Mouse (Mus musculus) kidney, embryonic 15.5 days (tissue): ENCODE data around the gene Jph2. TPM values are rescaled to one million over a fixed set of nuclear protein-coding genes. Genes with fewer than 3 reads are reported as not detected.

Experiments used
- ATAC-seq: fragments of 200-750 bp; cut with Nextera tagmentation; replicated peaks from 2 replicates; pipeline ENCODE4 v1.8.0; 2017; ENCODE audit warnings: moderate TSS enrichment; ENCODE audit not compliant: low FRiP score
- H3K27ac ChIP-seq: fragments of 300-500 bp; sonication (generic); 2 replicates; pipeline ENCODE4 v1.5.1; 2015; ENCODE audit warnings: mild to moderate bottlenecking, inconsistent platforms
- H3K27me3 ChIP-seq: fragments of 300-500 bp; sonication (generic); 2 replicates; pipeline ENCODE4 v1.6.1; 2015; ENCODE audit warnings: inconsistent platforms
- H3K36me3 ChIP-seq: fragments of 300-500 bp; sonication (generic); 2 replicates; pipeline ENCODE4 v1.6.1; 2015; ENCODE audit warnings: inconsistent platforms
- H3K4me1 ChIP-seq: fragments of 300-500 bp; sonication (generic); 2 replicates; pipeline ENCODE4 v1.6.1; 2015; ENCODE audit warnings: inconsistent platforms
- H3K4me2 ChIP-seq: fragments of 300-500 bp; sonication (generic); 2 replicates; pipeline ENCODE4 v1.6.1; 2015; ENCODE audit warnings: moderate library complexity, mild to moderate bottlenecking, inconsistent platforms
- H3K4me3 ChIP-seq: fragments of 300-500 bp; sonication (generic); replicated peaks from 2 replicates; pipeline ENCODE4 v1.5.1; 2015; ENCODE audit warnings: mild to moderate bottlenecking, inconsistent platforms
- H3K9ac ChIP-seq: fragments of 300-500 bp; sonication (generic); 2 replicates; pipeline ENCODE4 v1.6.1; 2015; ENCODE audit warnings: mild to moderate bottlenecking, inconsistent platforms
- H3K9me3 ChIP-seq: fragments of 300-500 bp; sonication (generic); replicated peaks from 2 replicates; pipeline ENCODE4 v1.6.1; 2016; ENCODE audit warnings: inconsistent platforms
- WGBS: fragments of 180-500 bp; shearing (Covaris S2); methylation state at CpG from one replicate; pipeline ENCODE4 v1.1.7; 2015; ENCODE audit warnings: mixed read lengths; 5-methylcytosine and 5-hydroxymethylcytosine counted together
- polyA plus RNA-seq: library from polyadenylated mRNA; unstranded; fragments of >200 nt; fragmentation: Nextera tagmentation; extraction: Ambion mirVana; gene quantifications from 2 replicates; pipeline ENCODE4 v1.2.1, GENCODE M21; 2015

The Jph2 gene
- polyA plus RNA-seq, 1 experiment from 2014 or later: 4.2 TPM

DNA sequence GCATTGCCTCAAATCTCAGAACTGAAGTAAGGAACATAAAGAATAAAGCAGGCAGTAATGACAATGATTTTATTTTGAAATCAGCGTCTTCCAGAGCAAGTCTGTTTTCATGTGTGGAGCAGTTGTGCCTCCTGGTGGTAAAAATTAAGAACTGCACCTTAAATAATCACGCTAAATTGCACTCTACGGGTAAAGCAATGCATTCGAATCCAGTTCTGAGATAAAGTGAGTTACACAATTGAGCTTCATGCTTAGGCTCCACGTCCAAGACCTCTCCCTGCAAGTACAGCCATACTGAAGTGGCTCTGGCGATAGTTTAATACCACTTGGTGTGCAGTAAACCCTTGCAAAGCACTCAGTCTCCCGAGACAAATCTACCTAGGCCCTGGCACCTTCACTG is 67.1 kb downstream of the Jph2 start:
- Histone ChIP-seq H3K27ac (no peak overlapping the region), H3K9me3 (no peaks in the 10 kb centered on the region), H3K9ac (no peak overlapping the region), H3K27me3 (peaks cover 38% of the 10 kb centered on the region), H3K36me3 (no peaks in the 10 kb centered on the region), H3K4me2 (no peak overlapping the region), H3K4me1 (no peaks in the 10 kb centered on the region), H3K4me3 (no peak overlapping the region)
- 26% methylated on average over 7 of the region's 7 CpGs for WGBS
- ATAC-seq: no peak

DNA sequence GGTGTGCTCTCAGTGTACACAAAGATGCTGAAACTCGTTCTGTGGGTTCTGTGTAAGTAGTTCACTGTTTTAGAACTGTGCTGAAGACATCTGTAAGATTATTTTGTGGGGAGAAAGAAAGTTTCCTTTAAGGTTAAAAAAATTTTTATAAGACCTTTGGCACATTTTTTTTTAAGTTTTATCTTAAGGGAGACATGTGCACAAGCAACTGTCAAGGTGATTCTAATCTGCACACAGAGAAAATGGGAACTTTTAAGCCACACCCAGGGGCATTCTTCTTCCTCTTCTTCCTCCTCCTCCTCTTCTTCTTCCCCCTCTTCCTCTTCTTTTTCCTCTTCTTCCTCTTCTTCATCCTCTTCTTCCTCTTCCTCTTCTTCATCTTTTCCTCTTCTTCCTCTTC is 74.6 kb downstream of the Jph2 start:
- 35% methylated on average over 1 of the region's 1 CpGs for WGBS
- H3K36me3 ChIP-seq: no peaks in the 10 kb centered on the region
- H3K9ac ChIP-seq: no peak overlapping the region
- H3K27me3 ChIP-seq: peaks cover 57% of the 10 kb centered on the region
- no peak overlapping the region for H3K4me2 ChIP-seq
- H3K27ac ChIP-seq: no peak overlapping the region
- H3K4me1 ChIP-seq: no peaks in the 10 kb centered on the region
- H3K9me3 ChIP-seq: no peaks in the 10 kb centered on the region
- H3K4me3 ChIP-seq: no peak overlapping the region
- no peak for ATAC-seq

DNA sequence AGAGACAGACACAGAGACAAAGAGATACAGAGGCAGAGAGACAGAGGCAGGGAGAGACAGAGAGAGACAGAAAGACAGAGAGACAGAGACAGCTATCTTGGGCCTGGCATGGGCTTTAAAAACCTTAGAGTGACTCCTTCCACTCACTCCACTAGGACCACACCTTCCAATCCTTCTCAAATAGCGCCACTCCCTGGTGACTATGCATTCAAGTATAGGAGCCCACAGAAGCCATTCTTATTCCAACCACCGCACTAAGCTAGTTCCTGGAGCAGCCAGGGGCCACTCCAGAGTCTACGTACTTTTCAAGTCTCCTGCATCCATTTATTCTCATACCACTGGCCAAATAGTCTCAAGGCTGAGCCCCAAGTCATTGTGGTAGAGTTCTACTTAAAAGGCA is 79.0 kb downstream of the Jph2 start:
- H3K4me2 ChIP-seq: no peak overlapping the region
- no peak overlapping the region for H3K4me3 ChIP-seq
- WGBS: 87% methylated on average over 3 of the region's 3 CpGs
- no peak for ATAC-seq
- H3K9ac ChIP-seq: no peak overlapping the region
- H3K4me1 ChIP-seq: no peaks in the 10 kb centered on the region
- peaks cover 31% of the 10 kb centered on the region for H3K27me3 ChIP-seq
- H3K27ac ChIP-seq: no peak overlapping the region
- no peaks in the 10 kb centered on the region for H3K9me3 ChIP-seq
- no peaks in the 10 kb centered on the region for H3K36me3 ChIP-seq

DNA sequence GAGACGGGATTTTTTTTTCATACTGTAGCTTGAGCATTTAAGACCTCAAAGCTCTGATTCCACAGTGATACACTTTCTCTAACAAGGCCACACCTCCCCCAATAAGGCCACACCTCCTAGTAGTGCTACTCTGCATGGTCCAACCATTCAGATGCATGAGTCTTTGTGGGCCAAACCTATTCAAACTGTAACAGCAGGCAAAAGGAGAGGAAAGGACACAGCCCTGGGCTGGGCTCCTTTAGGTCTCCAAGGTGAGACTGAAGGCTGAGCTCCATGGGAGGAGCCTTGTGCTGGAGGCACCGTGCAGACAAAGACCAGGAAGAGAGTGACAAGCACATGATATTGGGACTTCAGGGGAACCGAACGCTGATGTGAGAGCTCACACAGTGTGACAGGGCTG is 80.5 kb downstream of the Jph2 start:
- Histone ChIP-seq H3K4me2 (no peak overlapping the region), H3K27ac (no peak overlapping the region), H3K9ac (no peak overlapping the region), H3K36me3 (no peaks in the 10 kb centered on the region), H3K4me1 (no peaks in the 10 kb centered on the region), H3K9me3 (no peaks in the 10 kb centered on the region), H3K27me3 (peaks cover 20% of the 10 kb centered on the region), H3K4me3 (no peak overlapping the region)
- 79% methylated on average over 4 of the region's 4 CpGs for WGBS
- ATAC-seq: no peak

DNA sequence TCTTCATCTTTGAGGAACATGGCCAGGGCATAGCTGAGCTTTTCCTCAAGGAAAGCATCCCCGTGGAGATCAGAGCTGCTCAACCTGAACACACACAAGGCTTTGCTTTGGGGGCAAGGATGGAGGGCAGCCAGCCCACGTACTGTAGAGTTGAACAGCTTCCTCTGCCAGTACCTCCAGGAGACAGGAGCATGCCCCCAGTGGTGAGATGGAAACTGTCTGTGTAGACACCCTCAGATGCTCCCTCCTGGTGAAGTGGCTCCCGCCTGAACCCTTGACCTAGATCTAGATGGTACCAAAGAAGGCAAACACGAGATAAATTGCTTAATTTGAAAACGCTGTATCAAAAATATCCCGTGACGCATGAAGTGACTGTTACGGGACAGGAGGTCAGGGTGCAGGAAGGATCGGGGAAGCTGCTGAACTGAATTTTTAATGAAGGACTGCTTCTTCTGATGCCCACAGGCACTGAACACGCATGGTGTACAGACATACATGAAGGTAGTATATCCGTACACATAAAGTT is 87.6 kb downstream of the Jph2 start:
- no peak overlapping the region for H3K9ac ChIP-seq
- H3K27ac ChIP-seq: no peak overlapping the region
- no peaks in the 10 kb centered on the region for H3K9me3 ChIP-seq
- ATAC-seq: no peak
- H3K36me3 ChIP-seq: no peaks in the 10 kb centered on the region
- no peak overlapping the region for H3K4me3 ChIP-seq
- WGBS: 75% methylated on average over 11 of the region's 11 CpGs
- no peak overlapping the region for H3K4me2 ChIP-seq
- H3K27me3 ChIP-seq: peaks cover 18% of the 10 kb centered on the region
- H3K4me1 ChIP-seq: no peaks in the 10 kb centered on the region

DNA sequence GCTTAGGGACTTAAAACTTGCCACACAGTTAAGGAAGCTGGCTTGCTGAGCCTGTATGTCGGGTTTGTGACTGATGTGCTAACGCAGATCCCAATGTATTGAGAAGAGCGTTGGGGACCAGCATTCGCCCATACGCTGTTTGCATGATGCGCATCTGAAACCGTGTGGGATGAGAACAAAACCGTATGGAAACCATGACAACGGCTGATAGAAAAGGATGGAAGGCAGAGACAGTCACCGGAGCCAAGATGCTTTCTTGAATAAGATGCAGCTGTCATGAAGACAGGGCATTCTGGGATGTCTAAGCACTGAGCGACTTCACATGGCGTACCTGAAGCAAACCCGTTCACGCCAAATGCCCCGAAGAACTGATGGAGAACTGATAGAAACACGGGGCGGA is 88.4 kb downstream of the Jph2 start:
- no peaks in the 10 kb centered on the region for H3K4me1 ChIP-seq
- no peak overlapping the region for H3K27ac ChIP-seq
- no peaks in the 10 kb centered on the region for H3K36me3 ChIP-seq
- H3K4me2 ChIP-seq: no peak overlapping the region
- H3K4me3 ChIP-seq: no peak overlapping the region
- no peak overlapping the region for H3K9ac ChIP-seq
- no peaks in the 10 kb centered on the region for H3K9me3 ChIP-seq
- peaks cover 18% of the 10 kb centered on the region for H3K27me3 ChIP-seq
- WGBS: 92% methylated on average over 17 of the region's 17 CpGs
- ATAC-seq: no peak

DNA sequence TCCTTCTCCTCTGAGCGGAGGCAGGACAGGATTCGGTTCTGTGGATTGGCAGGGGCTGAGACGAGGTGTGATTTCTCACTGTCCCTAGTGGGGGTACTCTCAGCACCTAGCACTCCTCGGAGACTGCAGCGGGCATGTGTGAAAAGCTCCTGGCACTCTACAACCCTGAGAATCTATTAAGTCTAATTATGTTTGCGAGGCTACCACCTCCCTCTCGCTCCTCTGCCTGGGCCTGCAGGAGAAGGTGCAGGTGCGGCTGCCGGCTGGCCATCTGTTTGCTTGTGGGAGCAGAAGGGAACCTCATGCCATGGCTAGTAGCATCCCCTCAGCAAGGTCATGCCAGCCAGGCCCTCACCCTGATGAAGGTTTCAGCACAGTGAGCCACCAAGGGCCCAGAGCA is 94.8 kb downstream of the Jph2 start:
- H3K27ac ChIP-seq: no peak overlapping the region
- H3K27me3 ChIP-seq: peaks cover 64% of the 10 kb centered on the region
- no peaks in the 10 kb centered on the region for H3K9me3 ChIP-seq
- 32% methylated on average over 9 of the region's 9 CpGs for WGBS
- no peak for ATAC-seq
- no peaks in the 10 kb centered on the region for H3K36me3 ChIP-seq
- peaks cover 7% of the 10 kb centered on the region; the same call in 1 of the 2 replicates for H3K4me1 ChIP-seq
- H3K4me2 ChIP-seq: no peak overlapping the region
- H3K4me3 ChIP-seq: no peak overlapping the region
- no peak overlapping the region for H3K9ac ChIP-seq

DNA sequence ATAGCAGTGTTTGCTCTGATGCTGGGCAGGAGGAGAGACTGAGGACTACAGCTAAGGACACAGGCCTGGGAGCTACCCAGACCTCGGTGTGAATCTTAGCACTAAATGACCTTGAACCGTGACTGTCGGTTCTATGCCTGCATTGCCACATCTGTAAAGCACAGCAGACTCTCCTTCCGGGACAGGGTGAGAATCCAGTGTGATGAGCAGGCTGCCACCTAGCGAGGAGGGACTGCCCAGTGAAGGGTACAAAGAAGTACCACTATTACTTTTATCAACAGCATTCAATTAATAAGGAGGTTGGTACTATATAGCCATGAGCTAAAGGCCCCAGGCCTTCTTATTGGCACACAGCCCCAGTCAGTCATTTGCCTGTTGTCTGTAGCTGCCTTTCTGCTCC is 96.2 kb downstream of the Jph2 start:
- Histone ChIP-seq H3K4me2 (no peak overlapping the region), H3K36me3 (no peaks in the 10 kb centered on the region), H3K4me1 (peaks cover 7% of the 10 kb centered on the region; the same call in 1 of the 2 replicates), H3K9me3 (no peaks in the 10 kb centered on the region), H3K27ac (no peak overlapping the region), H3K4me3 (no peak overlapping the region), H3K27me3 (peaks cover 76% of the 10 kb centered on the region), H3K9ac (no peak overlapping the region)
- 35% methylated on average over 5 of the region's 5 CpGs for WGBS
- no peak for ATAC-seq

DNA sequence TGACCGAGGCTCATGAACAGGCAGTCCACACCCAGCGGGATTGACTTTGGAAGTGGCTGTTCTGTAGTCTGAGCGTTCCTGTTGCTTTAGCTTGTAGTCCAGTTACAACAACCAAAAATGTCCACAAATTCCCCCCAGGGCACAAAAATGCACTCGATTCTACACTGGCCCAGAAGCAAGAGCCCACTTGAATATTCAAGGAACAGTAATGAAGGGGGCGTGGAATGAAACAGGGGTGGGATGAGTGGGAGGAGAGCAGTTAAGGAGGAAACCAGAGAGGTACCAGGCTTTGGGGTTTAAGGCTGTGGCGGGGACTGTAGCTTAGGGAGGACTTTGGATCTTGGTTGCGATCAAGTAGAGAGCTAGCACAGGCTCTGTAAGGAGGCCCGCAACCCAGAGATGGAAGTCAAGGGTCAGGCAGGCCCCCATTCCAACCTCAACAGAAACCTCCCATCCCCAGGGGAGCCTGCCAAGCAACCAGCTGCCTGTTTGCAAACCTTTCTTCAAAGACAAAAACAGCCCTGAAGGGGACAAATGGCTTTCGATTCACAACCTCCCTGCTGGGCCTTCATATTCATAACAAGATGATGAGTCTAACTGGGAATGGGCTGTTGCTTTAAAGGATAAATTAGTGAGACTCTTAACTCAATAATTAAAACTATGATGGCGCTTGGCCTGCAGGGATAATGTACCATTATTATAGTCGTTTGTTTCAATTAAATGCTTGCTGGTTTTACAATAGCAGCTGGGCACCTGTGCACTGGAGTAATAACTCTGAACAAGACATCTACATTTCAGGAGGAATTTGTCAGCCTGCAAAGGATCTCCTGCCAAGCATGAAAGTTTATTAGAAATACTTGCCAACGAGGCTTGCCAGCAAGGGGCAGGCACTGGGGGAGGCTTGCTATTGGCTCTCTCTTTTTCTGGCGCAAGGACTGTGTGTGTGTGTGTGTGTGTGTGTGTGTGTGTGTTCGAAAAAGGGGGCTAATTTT is 97.4 kb downstream of the Jph2 start:
- Histone ChIP-seq H3K4me2 (no peak overlapping the region), H3K4me1 (peaks cover 14% of the 10 kb centered on the region), H3K9ac (no peak overlapping the region), H3K27ac (no peak overlapping the region), H3K9me3 (no peaks in the 10 kb centered on the region), H3K4me3 (no peak overlapping the region), H3K36me3 (no peaks in the 10 kb centered on the region), H3K27me3 (peaks cover 85% of the 10 kb centered on the region)
- no peak for ATAC-seq
- 35% methylated on average over 14 of the region's 14 CpGs for WGBS

DNA sequence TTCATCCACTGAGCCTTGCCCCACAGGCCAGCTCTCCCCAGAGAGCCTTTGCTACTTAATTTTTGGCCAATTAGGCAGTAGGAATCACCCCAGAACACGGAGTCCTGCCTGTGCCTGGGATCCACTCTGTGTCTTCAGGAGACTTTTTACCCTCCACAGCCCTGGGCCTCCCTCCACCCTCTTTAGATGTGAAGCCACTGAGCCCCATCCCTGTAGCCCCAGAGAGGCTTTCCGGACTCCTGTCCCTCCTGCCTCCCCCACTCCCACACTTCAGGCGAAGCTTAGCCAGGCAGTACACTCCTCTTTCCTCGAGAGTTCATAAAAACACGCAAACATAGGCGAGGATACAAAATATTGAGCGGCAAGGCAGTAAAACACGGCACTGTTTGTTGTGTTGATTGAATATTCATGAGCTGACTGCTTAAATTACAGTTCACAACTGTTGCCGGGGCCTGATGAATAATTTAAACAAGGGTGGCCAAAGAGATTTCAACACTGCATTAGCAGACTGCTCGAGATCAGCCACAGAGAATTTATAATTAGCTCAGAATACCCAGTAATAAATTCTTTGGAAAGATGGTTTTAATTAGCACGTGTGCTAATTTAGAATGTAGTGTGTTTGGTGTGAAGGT is 100.7 kb downstream of the Jph2 start:
- no peak overlapping the region for H3K4me3 ChIP-seq
- H3K27me3 ChIP-seq: peaks cover 91% of the 10 kb centered on the region
- H3K9ac ChIP-seq: no peak overlapping the region
- H3K4me2 ChIP-seq: no peak overlapping the region
- no peaks in the 10 kb centered on the region for H3K36me3 ChIP-seq
- no peak overlapping the region for H3K27ac ChIP-seq
- 42% methylated on average over 11 of the region's 11 CpGs for WGBS
- no peaks in the 10 kb centered on the region for H3K9me3 ChIP-seq
- no peak for ATAC-seq
- peaks cover 15% of the 10 kb centered on the region for H3K4me1 ChIP-seq

DNA sequence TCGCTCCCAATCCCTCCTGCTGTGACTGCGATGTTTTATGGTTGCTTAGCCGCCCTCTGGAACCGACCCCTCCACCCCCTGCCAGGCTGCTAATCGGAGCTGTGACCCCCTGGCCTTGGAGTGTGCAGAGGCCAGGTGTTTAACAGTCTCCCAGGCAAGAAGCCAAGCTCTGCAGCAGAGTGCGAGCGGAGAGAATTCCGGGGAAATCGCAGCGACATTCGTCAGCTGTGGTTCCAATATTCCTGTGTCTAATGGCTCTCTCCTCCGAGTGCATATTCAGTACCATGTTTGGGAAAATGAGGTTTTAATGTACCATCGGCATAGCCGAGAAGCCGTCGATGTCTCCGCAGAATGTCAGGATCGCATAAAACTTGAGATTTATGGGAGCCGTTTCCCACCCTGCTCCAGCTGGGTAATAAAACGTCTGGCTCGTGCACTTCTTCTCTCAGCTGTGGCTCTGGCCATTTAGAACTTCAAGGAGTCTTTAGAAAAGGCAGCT is 108.9 kb downstream of the Jph2 start:
- Histone ChIP-seq H3K9me3 (no peaks in the 10 kb centered on the region), H3K9ac (no peak overlapping the region), H3K4me3 (peak overlapping the region; percentile 7; the same call in 1 of the 2 replicates), H3K4me1 (peaks cover 38% of the 10 kb centered on the region), H3K27me3 (peaks cover 92% of the 10 kb centered on the region), H3K4me2 (peak overlapping the region; percentile 46), H3K36me3 (no peaks in the 10 kb centered on the region), H3K27ac (no peak overlapping the region)
- ATAC-seq: peak; percentile 87
- under 1% methylated on average over 21 of the region's 21 CpGs for WGBS
